Mouse (Mus musculus) adrenal gland, adult 10 weeks (tissue): ENCODE data around the gene Clrn1. TPM values are rescaled to one million over a fixed set of nuclear protein-coding genes. Genes with fewer than 3 reads are reported as not detected.

Experiments
- polyA plus RNA-seq: library from polyadenylated mRNA; stranded (reverse); fragments of 350-450 nt; fragmentation: Illumina TruSeq; extraction: RNeasy Lipid Tissue Mini Kit (QIAGEN cat#74804); gene quantifications from one replicate; pipeline ENCODE4 v1.2.3, GENCODE M21; 2014; ENCODE audit warnings: low read depth, low replicate concordance

Clrn1 gene
- not detected for polyA plus RNA-seq

DNA sequence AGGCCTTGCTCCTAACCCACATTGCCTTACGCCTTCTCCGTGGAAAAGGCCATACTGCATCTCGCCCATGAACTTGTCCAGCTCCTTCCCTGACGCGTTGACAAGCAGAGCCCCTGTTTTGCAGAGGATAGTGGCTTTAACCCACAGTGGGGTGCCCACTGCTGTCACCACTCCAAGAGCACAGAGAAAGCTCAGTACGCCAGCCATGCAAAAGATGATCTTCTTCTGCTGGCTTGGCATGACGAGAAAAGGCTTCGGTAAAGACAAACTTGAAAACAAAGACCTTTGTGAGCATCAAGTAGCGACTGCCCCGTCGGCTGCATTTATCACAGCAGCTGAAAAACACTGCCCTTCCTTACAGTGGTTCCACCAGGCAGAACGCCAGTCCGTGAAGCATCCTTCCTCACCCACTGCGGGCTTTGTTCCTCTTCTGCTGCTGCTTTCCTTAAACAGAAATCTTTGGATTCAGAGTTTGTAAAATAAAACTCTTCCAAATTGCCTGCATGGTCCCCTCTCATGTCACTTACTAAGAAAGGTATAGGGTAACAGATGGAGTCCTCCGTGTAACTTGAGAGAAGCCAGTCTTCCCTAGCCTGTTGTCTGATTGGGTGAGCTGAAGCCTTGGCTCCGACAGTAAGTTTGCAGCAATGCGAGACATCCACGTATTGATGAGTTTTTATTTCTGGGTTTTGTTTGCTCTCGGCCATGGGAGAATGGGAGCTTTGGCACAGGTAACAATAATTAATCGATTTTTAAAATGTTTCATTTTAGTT, at the start of gene Clrn1:
Gene Clrn1 (minus strand): TSS at position 540 of the 773 bp plus-strand sequence.

DNA sequence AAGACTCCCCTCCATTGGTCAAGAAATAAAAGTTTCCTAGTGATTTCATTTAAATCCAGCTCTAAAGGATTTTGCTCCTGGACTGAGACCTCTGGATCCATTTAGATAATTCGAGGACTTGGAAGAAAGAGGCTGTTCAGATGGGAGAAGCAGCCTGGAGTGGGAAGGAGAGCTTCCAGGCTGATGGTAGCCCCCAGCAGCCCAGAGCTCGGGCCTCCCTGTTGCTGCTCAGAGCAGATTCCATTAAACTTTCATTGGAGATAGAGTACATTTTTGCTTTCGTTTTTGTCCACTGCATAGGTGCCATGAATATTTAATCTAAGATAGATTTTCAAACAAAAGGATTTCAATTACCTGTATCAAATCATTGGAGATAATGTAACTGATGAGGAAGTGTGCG, 62.9 kb downstream of the Clrn1 start, which contains the start of gene Mindy4b-ps:
Gene Mindy4b-ps (minus strand): TSS at position 101 of the 400 bp plus-strand sequence.

Other genes with a start within 250 kb of the Clrn1 start
- gene Erich6, start 248.1 kb downstream of the Clrn1 start, polyA plus RNA-seq, result not detected
- gene Siah2, start 192.9 kb downstream of the Clrn1 start, polyA plus RNA-seq, result 9.6 TPM
- gene Mindy4b-ps, start 63.0 kb downstream of the Clrn1 start, polyA plus RNA-seq, result not detected
- gene Med12l, start 120.5 kb upstream of the Clrn1 start, polyA plus RNA-seq, result 8.0 TPM
- 1.1 TPM for gene Gpr171, start 216.5 kb upstream of the Clrn1 start, polyA plus RNA-seq